8 mouse cellular contexts compared by ENCODE assay signal in genomic region chr12:44328381-44329315, GRCm38 (mm10). TPM values are rescaled to one million over a fixed set of nuclear protein-coding genes. Genes with fewer than 3 reads are reported as not detected.
DNase-seq lines count a peak whose midpoint lies in the region; ATAC-seq lines count a peak whose summit lies in the region.

Gene Nrcam (plus strand): TSS chr12:44328885.

- WGBS in stomach, embryonic 16.5 days: 3% methylated on average over 73 of the region's 74 CpGs

- no peak within 1 kb of the TSS for H3K27ac ChIP-seq in stomach, embryonic 16.5 days (ENCODE audit: low read length)

- H3K4me1 ChIP-seq in stomach, embryonic 16.5 days (ENCODE audit: control insufficient read depth, insufficient read depth, low read length): peaks cover 6% of the 10 kb centered on the region; the same call in 1 of the 2 replicates

- no peaks in the 10 kb centered on the region for H3K36me3 ChIP-seq in stomach, embryonic 16.5 days (ENCODE audit: control insufficient read depth, insufficient read depth, low read length)

- intact Hi-C loops in heart, postnatal 25 days (cut with DNase I): no loop called here
- intact Hi-C loops in left cerebral cortex, postnatal 36 days (cut with DNase I): loop anchor here (5.0 kb wide), 1 partner anchor 109 kb away; no protein-coding TSS in a partner anchor

- peak within 1 kb of the TSS; percentile 69 for H3K9ac ChIP-seq in stomach, embryonic 16.5 days (ENCODE audit: low read length)

- H3K9me3 ChIP-seq in stomach, embryonic 16.5 days (replicated peaks; ENCODE audit: control insufficient read depth, low read length): no peaks in the 10 kb centered on the region

- H3K4me2 ChIP-seq in stomach, embryonic 16.5 days (ENCODE audit: low read depth, low read length): peak within 1 kb of the TSS; percentile 100

- peak; percentile 87 for DNase-seq in heart, adult 11 months
- no peak for DNase-seq in heart, postnatal 25 days (ENCODE audit: low spot score)
- peak; percentile 73 for DNase-seq in cerebellum, adult 9-10 months
- DNase-seq in frontal cortex, adult 2 months (ENCODE audit: extremely low spot score in 1 of 2, low spot score in 1 of 2): peak; percentile 45 to 77
- peak; percentile 2 for DNase-seq in induced T-regulatory cell, adult 2 months (ENCODE audit: low read depth)
- peak; percentile 81 to 83 for DNase-seq in left cerebral cortex, postnatal 36 days (ENCODE audit: low spot score in 2 of 2)
- peak; percentile 76 for DNase-seq in mesoderm, embryonic 11.5 days (ENCODE audit: low read depth, low spot score)

- peak within 1 kb of the TSS; percentile 67 for H3K4me3 ChIP-seq in stomach, embryonic 16.5 days (replicated peaks; ENCODE audit: low read length)

- ATAC-seq in stomach, embryonic 16.5 days (ENCODE audit: insufficient read depth, low FRiP score): peak; percentile 76

- peaks cover 8% of the 10 kb centered on the region for H3K27me3 ChIP-seq in stomach, embryonic 16.5 days (ENCODE audit: control insufficient read depth, insufficient read depth, low read length)

RNA-seq across cellular contexts. Expression of gene Nrcam, which starts in this region (rescaled TPM):
- under 1 TPM; 0.16 to 0.42 TPM for total RNA-seq in heart, postnatal 25 days (2021)
- 159 and 161 TPM in 2 replicates for polyA plus RNA-seq in frontal cortex, adult 2 months (2012; rRNA removed)
- total RNA-seq in left cerebral cortex, postnatal 36 days (2021): 100 to 1,000 TPM; 509 to 516 TPM
- polyA plus RNA-seq in stomach, embryonic 16.5 days (2015; fragmentation: Nextera tagmentation; extraction: Ambion mirVana): 4.7 and 5.7 TPM in 2 replicates

Comparison
In these comparisons a context has a peak if more than half of its experiments do, and no peak if none do; other contexts are left out.
1. RNA of gene Nrcam (total RNA-seq): 509 to 516 TPM in left cerebral cortex, postnatal 36 days; 0.16 to 0.42 TPM in heart, postnatal 25 days; every median in the first group is over 100 times any median in the second.
2. RNA of gene Nrcam (polyA plus RNA-seq): 159 to 161 TPM in frontal cortex, adult 2 months; 4.7 to 5.7 TPM in stomach, embryonic 16.5 days; every median in the first group is over 10 times any median in the second.